Mouse (Mus musculus) testis, adult 2 months (tissue): ENCODE data around the gene Zfp637. TPM values are rescaled to one million over a fixed set of nuclear protein-coding genes. Genes with fewer than 3 reads are reported as not detected.

ENCODE experiments used
- H3K27ac ChIP-seq: fragments of 200-500 bp; 2 replicates; pipeline ENCODE4 v1.5.1; 2012; ENCODE audit warnings: low read depth, low read length; ENCODE audit not compliant: control insufficient read depth, insufficient read depth
- H3K27me3 ChIP-seq: fragments of 200-500 bp; 2 replicates; pipeline ENCODE4 v1.6.1; 2012; ENCODE audit warnings: mild to moderate bottlenecking, low read length, moderate library complexity; ENCODE audit not compliant: control insufficient read depth, insufficient read depth
- H3K36me3 ChIP-seq: fragments of 200-500 bp; 2 replicates; pipeline ENCODE4 v1.6.1; 2012; ENCODE audit warnings: mild to moderate bottlenecking, low read length; ENCODE audit not compliant: control insufficient read depth, insufficient read depth
- H3K4me1 ChIP-seq: fragments of 200-500 bp; 2 replicates; pipeline ENCODE4 v1.6.1; 2012; ENCODE audit warnings: low read length; ENCODE audit not compliant: control insufficient read depth, insufficient read depth
- H3K4me3 ChIP-seq: fragments of 200-500 bp; 2 replicates; pipeline ENCODE4 v1.5.1; 2012; ENCODE audit warnings: low read depth, mild to moderate bottlenecking, low read length, moderate library complexity, mixed read lengths; ENCODE audit not compliant: control insufficient read depth
- CTCF ChIP-seq: fragments of 200-500 bp; IDR thresholded peaks from 2 replicates; pipeline ENCODE4 v1.5.1; 2012; ENCODE audit warnings: low read depth, mild to moderate bottlenecking, inconsistent platforms, low read length, moderate library complexity; ENCODE audit not compliant: control insufficient read depth, insufficient read depth, insufficient replicate concordance
- POLR2A ChIP-seq: fragments of 200-500 bp; IDR thresholded peaks from 2 replicates; pipeline ENCODE4 v1.6.1; 2012; ENCODE audit warnings: low read depth, mild to moderate bottlenecking, inconsistent platforms, low read length, moderate library complexity; ENCODE audit not compliant: control insufficient read depth
- polyA plus RNA-seq: library from polyadenylated mRNA; depleted of rRNA; stranded (reverse); fragments of >200 nt; gene quantifications from 2 replicates; pipeline ENCODE4 v1.2.3, GENCODE M21; 2012; rRNA removed

Gene Zfp637
- polyA plus RNA-seq, result 6.0 and 8.6 TPM in 2 replicates

GRCm38 (mm10) chr6:117840686-117841510 lies at the start of gene Zfp637:
Gene Zfp637, plus strand, starts transcription at chr6:117841180.
- Histone ChIP-seq H3K27ac (peak within 1 kb of the TSS; percentile 73), H3K4me3 (peak within 1 kb of the TSS; percentile 93), H3K27me3 (no peaks in the 10 kb centered on the region), H3K36me3 (no peaks in the 10 kb centered on the region), H3K4me1 (peaks cover 5% of the 10 kb centered on the region)
- peak; percentile 97 for TF ChIP-seq POLR2A
- TF ChIP-seq CTCF, result peak; percentile 20; the same call in 1 of the 2 replicates

GRCm38 (mm10) chr6:117795251-117795650 lies 45.7 kb upstream of the Zfp637 start:
- H3K36me3 ChIP-seq, result no peaks in the 10 kb centered on the region
- TF ChIP-seq POLR2A, result no peak
- no peak for TF ChIP-seq CTCF
- H3K4me3 ChIP-seq, result no peak overlapping the region
- no peaks in the 10 kb centered on the region for H3K27me3 ChIP-seq
- H3K27ac ChIP-seq, result no peak overlapping the region
- no peaks in the 10 kb centered on the region for H3K4me1 ChIP-seq

- H3K4me1 ChIP-seq, result no peaks in the 10 kb centered on the region
- TF ChIP-seq CTCF (no peak), POLR2A (no peak)
- no peak overlapping the region for H3K27ac ChIP-seq
- H3K27me3 ChIP-seq, result no peaks in the 10 kb centered on the region
- H3K36me3 ChIP-seq, result no peaks in the 10 kb centered on the region
- no peak overlapping the region for H3K4me3 ChIP-seq
Measured at GRCm38 (mm10) chr6:117800824-117801223, 40.2 kb upstream of the Zfp637 start.

- no peaks in the 10 kb centered on the region for H3K36me3 ChIP-seq
- no peak for TF ChIP-seq CTCF
- TF ChIP-seq POLR2A, result no peak
- H3K4me1 ChIP-seq, result no peaks in the 10 kb centered on the region
- H3K27me3 ChIP-seq, result no peaks in the 10 kb centered on the region
- H3K27ac ChIP-seq, result no peak overlapping the region
- H3K4me3 ChIP-seq, result no peak overlapping the region
Measured at GRCm38 (mm10) chr6:117801801-117802200, 39.2 kb upstream of the Zfp637 start.

- H3K4me1 ChIP-seq, result no peaks in the 10 kb centered on the region
- no peak overlapping the region for H3K27ac ChIP-seq
- no peaks in the 10 kb centered on the region for H3K36me3 ChIP-seq
- no peak overlapping the region for H3K4me3 ChIP-seq
- TF ChIP-seq CTCF (no peak), POLR2A (no peak)
- no peaks in the 10 kb centered on the region for H3K27me3 ChIP-seq
Measured at GRCm38 (mm10) chr6:117807756-117808155, 33.2 kb upstream of the Zfp637 start.

GRCm38 (mm10) chr6:117809816-117810215 lies 31.2 kb upstream of the Zfp637 start:
- H3K27me3 ChIP-seq, result no peaks in the 10 kb centered on the region
- no peak overlapping the region for H3K27ac ChIP-seq
- no peaks in the 10 kb centered on the region for H3K4me1 ChIP-seq
- no peak overlapping the region for H3K4me3 ChIP-seq
- TF ChIP-seq POLR2A (no peak), CTCF (no peak)
- no peaks in the 10 kb centered on the region for H3K36me3 ChIP-seq

- no peaks in the 10 kb centered on the region for H3K27me3 ChIP-seq
- H3K36me3 ChIP-seq, result no peaks in the 10 kb centered on the region
- H3K27ac ChIP-seq, result no peak overlapping the region
- TF ChIP-seq POLR2A (no peak), CTCF (no peak)
- no peak overlapping the region for H3K4me3 ChIP-seq
- no peaks in the 10 kb centered on the region for H3K4me1 ChIP-seq
Measured at GRCm38 (mm10) chr6:117810717-117811116, 30.3 kb upstream of the Zfp637 start.
